Mouse (Mus musculus): ENCODE results near the gene Grin2b.

DNA sequence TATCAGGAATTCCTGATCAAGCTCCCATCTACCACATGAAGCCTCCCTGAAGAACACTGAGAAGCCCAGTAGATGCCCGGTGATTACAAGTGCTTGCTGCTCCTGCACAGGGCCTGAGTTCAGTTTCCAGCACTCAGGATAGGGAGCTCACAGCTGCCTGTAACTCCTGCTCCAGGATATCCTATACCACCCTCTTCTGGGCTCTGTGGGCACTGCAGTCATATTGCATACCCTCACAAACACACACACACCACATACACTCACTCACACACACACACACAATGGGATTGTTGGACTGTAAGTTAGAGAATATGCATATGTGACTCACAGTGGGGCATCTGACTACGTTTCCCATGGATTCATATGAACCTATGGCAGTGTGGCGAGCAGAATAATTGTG, 55.9 kb downstream of the Grin2b start:
- TF ChIP-seq USF1 (IDR thresholded peaks at IDR 0.05; ENCODE audit: low read depth) (no peak), MYOG (IDR thresholded peaks at IDR 0.05; ENCODE audit: control insufficient read depth, extremely low read depth, insufficient read length) (no peak), CTCF (IDR thresholded peaks at IDR 0.05; ENCODE audit: control insufficient read depth, insufficient read depth, insufficient read length) (no peak), MAX (IDR thresholded peaks at IDR 0.05) (no peak)
